Mouse (Mus musculus) layer of hippocampus, postnatal 10 days (tissue): Measurements from ENCODE around the gene Ldhd. TPM values are rescaled to one million over a fixed set of nuclear protein-coding genes. Genes with fewer than 3 reads are reported as not detected.
"Not testable (repeated sequence)": the region's sequence is repeated elsewhere in the genome, so short reads cannot be mapped to it uniquely, and the experiment has no call there.

Source experiments
- DNase-seq, 2 experiments: peaks; one replicate each; pipeline ENCODE4 v3.0.0; 2021; ENCODE audit warnings: low spot score in 2 of 2
- long read RNA-seq: library from polyadenylated mRNA; stranded (forward); transcript quantifications from one replicate; pipeline ENCODE4 v2.0.0, GENCODE M21; 2023
- total RNA-seq, 2 experiments: library from RNA; stranded (reverse); gene quantifications; 2 replicates each; pipeline ENCODE4 v1.2.3; 2021

Ldhd gene
- total RNA-seq = 1 to 10 TPM; 2.3 to 2.6 TPM
- long read RNA-seq, partial matches to known transcripts = 0 of 1 reads
- long read RNA-seq, other reads (novel, unspliced or antisense) = 1 of 1 reads

- DNase-seq = peak; percentile 44 to 65
Measured at GRCm38 (mm10) chr8:111630105-111630521, at the start of gene Ldhd. Ldhd (minus strand) TSS chr8:111630374.

- peak in 1 of 2 experiments; percentile 18 for DNase-seq
Measured at GRCm38 (mm10) chr8:111678848-111679247, 48.7 kb upstream of the Ldhd start.

DNA sequence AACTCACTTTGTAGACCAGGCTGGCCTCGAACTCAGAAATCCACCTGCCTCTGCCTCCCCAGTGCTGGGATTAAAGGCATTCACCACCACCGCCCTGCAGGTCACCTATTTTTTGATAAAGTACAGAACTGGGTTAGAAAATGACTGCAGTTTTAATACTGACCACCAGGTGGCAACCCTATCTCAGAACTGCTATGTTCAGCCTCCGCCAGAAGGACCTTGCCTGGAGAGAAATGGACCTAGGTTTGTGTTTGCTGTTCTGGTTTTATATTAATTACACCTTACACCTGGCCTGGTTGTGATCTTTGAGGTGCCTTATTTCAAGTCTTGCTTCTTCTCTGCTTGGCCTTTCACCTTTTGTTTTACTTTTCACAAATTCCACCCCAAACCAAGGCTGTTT lies 47.9 kb upstream of the Ldhd start:
- peak; percentile 60 to 71 for DNase-seq

GRCm38 (mm10) chr8:111676237-111676636 lies 46.1 kb upstream of the Ldhd start:
- DNase-seq = peak in 1 of 2 experiments; percentile 23

GRCm38 (mm10) chr8:111666751-111667150 lies 36.6 kb upstream of the Ldhd start:
- DNase-seq = no peak

DNA sequence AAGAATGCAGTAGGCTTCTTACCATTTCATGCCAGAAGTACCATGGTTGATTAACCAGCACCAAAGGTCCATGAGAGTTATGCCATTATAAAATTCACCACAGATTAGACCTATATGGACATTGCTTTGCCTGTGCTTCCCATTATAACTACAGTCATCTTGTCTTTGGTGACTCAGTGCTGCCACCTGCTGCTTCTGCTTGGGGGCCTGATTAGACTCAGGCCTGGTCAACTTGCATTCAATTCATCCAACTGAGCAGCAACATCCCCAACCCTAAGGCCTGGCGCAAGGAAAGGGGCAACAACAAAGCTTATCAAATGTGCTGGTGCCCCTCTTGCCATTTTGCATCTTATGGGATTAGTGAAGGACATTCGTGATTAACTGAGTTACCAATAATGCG lies 32.3 kb upstream of the Ldhd start:
- peak; percentile 76 to 81 for DNase-seq

DNA sequence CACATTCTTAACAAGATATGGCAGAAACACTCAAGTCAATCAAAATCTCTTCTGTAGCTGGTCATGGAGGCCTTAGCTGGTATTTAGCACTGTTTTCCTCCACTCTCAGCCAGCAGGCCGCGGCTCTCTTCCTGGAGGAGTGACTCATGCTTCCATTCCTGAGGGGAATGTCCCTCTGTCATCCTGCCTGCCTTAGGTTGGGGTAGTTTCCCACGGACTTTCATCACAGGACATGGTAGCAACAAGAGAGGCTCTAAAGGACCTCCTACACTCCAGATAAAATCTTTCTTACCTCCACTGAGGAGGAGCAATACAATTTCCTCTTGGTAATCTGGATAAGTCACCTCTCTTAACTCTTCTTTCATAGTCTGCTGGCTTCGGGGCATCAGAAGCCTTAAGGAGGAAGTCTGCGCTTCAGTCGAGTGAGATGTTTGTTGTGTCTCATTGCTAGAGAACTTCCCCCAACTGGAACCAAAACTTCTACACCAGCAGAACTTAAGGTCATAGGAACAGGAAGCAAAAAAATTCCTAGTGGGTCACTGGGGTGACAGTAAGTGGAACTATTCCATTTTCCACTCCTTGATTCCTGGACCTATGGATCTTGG lies 28.7 kb upstream of the Ldhd start:
- no peak for DNase-seq

DNA sequence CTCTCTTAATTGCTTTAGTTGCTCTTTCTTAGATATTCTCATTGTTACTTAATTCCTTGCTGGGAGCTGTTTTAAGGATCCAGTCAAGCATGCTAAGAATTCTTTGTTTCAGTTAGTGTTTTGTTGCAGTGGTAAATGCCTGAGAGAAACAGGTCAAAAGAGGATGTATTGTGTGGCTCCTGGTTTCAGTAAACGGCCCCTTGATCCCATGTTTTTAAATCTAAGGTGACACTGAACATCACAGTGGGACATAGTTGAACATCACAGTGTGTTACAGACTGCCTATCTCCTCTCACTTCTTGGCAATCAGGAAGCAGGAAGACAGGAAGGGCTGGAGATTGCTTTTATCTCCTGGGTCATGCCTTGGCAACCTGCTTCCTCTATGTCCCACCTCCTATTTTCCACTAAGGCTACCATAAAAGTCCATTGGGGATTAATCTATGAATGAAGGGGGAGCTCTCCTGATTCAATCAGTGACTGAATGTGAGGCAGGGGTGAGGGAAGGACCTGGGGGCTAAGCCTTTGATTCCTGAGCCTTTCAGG lies 27.2 kb upstream of the Ldhd start:
- DNase-seq = no peak

DNA sequence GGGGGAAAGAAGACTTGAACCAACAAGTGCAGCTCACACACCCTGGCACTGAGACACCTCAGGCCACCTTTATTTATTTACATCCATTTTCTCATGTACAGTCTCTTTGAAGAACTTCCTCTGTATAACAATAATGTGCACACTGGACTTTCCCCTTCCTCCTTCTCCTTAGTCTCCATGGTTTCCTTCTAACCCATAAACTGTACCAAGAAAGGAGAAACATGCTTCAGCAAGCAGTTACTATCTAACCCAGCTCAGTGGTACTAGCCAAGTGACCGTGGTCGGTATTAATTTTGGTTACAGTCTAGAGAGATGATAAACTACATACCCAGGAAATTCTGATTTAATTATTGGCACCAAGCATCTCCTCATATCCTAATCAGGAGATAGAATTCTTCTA lies 23.4 kb upstream of the Ldhd start:
- no peak for DNase-seq

DNA sequence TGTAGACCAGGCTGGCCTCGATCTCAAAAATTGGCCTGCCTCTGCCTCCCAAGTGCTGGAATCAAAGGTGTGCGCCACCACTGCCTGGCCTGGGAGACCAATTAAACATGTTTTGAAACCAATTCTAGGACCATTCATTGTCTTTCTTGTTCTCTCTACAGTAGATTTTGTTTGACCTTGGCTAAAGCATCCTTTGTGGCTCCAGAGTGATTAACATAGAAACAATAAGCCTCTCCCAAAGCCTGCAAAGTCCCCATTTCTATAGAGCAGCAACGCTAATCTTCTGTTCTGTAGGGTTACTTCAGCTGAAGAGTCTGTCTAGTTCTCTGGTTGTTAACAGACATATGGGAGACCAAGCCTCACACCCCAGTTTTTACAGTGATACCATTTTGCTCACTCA lies 20.5 kb upstream of the Ldhd start:
- no peak for DNase-seq

DNA sequence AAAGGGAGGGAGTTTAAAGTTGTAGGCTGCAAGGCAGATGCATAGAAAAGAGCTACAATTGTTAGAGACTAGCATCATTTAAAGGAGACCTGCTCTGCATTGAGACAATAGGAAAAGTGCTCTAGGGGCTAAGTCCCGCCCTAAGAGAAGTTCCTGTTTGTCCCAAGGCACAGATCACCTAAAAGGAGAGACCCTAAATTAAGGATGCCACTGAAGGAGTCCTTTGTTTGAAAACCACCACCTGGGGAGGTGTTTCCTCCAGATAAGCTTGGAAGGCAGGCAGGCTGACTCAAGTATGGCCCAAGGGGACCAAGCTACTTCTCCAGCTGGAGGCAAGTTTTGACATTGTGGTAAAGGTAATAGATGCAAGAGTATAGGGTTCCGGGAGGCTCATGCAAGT lies 18.7 kb upstream of the Ldhd start:
- no peak for DNase-seq

DNA sequence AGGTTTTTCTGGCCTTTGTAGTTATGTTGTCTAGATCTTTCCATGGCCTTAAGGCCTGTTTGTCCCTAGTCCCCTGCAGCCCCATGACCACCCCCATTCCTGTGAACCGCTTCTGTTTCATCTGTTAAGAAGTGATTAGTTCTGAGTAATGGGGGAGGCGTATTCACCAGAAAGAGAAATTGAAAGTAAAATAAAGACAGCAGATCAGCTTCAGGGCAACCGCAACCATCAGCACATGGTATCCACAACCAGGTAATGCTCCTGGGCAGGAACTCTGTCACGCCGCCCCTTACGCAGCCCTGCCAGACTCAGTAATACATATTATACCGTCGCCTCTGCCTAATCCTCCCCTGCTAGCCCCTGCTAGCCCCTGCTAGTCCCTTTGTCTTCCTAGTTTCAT lies 15.5 kb upstream of the Ldhd start:
- DNase-seq = no peak

DNA sequence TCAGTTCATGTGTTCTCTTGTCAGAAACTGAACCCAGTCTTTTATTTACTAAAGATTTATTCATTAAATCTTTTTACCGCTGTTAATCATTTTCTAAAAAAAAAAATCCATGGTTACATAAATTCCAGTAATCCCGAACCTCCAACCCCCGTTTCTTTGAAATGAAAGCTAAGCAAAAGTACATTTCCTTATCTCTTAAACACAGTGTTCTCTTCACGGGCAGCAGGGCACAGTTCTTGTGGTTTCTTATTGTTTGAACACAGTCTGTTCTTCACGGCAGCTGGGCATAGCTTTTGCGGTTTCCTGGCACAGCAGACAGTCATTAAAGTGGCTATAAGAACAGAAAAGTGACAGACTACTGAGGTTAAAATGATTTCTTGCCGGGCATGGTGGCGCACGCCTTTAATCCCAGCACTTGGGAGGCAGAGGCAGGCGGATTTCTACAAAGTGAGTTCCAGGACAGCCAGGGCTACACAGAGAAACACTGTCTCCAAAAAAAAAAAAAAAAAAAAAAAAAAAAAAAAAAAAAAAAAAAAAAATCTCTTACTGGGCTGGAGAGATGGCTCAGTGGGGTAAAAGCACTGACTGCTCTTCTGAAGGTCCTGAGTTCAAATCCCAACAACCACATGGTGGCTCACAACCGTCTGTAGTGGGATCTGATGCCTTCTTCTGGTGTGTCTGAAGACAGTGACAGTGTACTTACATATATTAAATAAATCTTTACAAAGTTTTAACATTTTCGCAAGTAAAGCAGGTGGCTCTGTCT lies 14.3 kb upstream of the Ldhd start:
- not testable (repeated sequence) for DNase-seq

DNA sequence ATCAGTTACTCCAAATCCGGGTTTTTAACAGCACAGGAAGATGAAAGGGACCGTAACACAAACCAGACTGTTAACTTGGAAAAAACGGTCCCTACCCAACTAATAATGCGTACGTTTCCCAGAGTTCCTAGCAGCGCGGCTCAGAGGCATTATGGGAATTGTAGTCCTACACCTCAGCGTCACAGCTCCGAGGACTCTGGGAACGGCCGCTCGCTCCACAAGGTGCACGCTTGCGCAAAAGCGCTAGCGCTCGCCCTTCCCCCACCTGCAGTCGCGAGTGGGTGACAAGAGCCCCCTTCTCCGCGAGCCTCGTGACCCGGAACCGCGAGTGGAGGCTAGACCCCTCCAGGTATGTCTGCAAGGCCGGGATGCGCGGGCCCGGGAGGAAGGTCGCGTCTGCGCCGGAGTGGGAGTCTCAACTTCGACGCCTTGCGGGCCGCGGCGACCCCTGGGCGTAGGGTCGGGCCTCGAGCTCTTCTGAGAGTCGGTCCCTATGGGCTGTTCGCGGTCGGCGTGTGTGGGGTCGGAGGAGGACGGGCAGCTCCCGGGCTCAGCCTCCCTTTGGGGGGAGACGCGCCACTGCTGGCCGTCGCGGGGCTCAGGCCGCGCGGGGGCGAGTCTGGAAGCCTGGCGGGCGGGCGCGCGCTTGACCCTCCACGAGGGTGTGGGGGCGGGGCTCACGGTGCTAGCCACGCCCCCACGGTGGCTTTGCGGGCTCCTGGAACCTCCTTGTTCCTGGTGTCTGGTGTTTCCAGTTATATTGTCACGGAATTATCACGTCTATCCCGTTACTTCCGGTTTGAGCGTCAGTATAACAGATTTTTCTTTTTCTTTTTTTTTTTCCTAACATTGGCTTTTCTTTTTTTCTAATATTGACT lies 13.3 kb upstream of the Ldhd start, which contains the start of gene Zfp1:
TSS of gene Zfp1 (plus strand) at position 138 of the 878 bp plus-strand sequence.
- DNase-seq = peak; percentile 92 to 96

GRCm38 (mm10) chr8:111642939-111643263 lies 12.7 kb upstream of the Ldhd start:
- no peak for DNase-seq

DNA sequence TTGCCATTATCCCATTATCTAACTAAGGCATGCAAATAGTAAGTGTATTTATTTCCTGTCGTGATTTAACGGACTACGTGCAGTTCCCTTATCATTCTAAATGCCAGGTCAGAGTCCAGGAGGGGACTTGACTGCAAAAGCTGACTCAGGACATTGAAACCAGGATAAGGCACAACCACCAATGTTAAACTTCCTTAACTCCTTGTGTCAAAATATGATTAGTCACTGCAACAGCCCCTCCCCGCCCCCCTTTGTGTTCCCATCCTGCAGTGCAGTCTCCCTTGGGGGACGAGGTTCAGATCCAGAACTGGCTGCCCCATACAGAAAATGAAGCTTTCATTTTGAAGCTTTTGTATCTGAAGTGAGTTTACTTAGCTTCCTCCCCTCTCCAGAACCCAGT lies 12.3 kb upstream of the Ldhd start:
- no peak for DNase-seq

DNA sequence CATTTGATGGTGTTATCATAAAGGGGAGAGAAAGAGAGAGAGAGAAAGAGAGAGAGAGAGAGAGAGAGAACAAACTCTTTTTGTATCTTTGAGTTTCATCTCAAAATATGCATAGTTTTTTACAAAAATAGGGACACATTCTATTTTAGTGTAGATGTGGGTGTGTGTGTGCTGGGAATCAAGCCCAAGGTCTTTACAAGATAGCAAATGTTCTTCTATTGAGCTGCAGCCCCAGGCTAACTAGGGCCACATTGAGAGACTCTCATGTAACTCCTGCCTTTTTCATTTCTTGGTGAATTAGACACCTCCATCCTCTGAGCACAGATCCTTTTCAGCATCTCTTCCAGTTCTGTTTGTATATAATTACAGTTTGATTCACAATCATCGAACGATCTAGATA lies 10.9 kb upstream of the Ldhd start:
- DNase-seq = no peak

DNA sequence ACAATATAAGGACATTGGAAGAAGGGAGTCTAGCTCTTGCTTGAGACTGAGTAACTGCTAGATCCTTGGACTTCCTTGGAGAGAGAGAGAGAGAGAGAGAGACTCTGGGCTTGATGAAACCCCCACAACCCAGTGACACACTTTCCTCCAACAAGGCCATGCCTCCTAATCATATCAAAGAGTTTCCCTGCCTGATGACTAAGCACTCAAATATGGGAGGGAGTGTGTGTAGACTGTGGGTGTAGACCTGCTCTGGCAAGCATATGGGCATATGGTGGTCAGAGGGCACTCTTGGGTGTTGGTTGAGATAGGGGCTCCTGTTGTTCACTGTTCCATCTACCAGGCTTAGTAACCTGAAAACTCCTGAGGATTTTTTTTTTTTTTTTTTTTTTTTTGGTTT lies 7.9 kb upstream of the Ldhd start:
- DNase-seq = no peak

GRCm38 (mm10) chr8:111632976-111633375 lies 2.8 kb upstream of the Ldhd start:
- DNase-seq = no peak

DNA sequence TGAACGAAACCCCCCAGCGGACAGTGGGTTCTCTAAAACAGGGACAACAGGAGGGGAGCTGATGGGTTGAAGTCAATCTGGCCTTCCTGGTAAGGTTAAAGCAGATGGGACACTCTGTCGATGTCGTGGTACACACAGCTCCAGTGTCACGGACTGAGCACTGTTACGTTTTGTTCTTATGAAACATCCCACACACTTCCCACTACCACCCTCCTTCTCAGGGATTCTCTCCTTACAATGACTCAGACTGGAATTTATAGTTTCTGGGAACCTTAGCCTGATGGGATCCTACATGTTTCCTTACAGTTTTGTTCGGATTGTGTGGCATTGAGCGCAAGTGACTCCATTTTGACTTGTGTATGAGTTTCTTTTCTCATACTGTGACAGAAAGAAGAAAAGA lies 1.4 kb upstream of the Ldhd start:
- no peak for DNase-seq

DNA sequence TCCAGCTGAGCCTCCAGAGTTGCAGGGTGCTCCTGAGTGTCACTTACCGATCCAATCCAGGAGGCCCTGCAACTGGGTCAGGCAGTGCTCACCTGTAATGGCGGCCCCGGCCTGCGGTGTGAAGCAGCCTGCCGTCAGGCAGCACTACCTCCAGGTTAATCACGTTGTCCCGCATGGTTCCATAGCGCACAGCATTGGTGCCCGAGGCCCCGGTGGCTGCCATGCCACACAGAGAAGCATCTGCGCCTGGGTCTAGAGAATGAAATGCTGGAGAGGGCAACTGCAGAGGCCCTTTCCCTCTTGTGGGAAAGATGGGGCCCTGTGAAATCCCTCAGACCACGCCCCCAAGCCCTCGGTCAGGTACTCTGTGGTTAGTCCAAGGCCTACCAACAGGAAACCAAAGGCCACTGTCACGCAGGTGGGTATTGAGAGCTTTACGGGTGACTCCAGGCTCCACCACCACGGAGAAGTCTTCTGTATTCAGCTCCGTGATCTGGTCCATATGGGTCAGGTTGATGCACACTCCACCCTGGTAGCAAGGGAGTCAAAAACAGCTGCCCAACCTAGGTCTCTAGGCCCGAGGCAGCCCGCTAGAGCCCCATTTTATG lies 1.2 kb downstream of the Ldhd start:
- DNase-seq = no peak
